Mouse (Mus musculus) left cerebral cortex, postnatal 10 days (tissue): ENCODE results near the gene Cacna2d4. TPM values are rescaled to one million over a fixed set of nuclear protein-coding genes. Genes with fewer than 3 reads are reported as not detected.

Experiments
- DNase-seq, 2 experiments: peaks; one replicate each; pipeline ENCODE4 v3.0.0; 2021 to 2022; ENCODE audit warnings: low spot score in 2 of 2, mixed read lengths in 1 of 2; ENCODE audit errors: extremely low spot score in 1 of 2
- intact Hi-C: fragments of 180-260 bp; cut with DNase I; formaldehyde crosslinking; loops from one replicate; pipeline ENCODE4 v1.15.1; 2025
- total RNA-seq, 2 experiments: library from RNA; stranded (reverse); gene quantifications; 2 replicates each; pipeline ENCODE4 v1.2.3; 2021

The Cacna2d4 gene
- total RNA-seq, 2 experiments from 2014 or later, result 1.6 to 2.7 TPM

DNA sequence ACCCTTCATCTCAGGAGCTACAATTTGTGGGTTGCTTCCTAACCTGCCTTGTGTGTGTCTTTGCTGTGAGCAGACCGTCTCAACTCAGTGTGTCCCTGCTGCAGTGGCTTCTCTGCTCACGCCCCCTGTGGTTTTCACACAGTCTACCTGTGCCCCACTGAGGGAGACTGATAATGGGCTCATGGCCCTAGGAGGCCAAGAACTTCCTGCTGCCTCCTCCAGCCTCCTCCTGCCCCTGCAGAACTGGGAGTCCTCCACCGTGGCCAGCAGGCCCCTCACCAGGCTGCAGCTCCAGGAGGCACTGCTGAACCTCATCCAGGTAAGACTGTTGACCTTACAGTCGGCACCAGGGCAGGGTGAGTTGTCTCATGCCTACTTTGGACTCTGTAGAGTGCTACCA is 18.7 kb upstream of the Cacna2d4 start:
- intact Hi-C loops, result no loop called here
- no peak for DNase-seq

DNA sequence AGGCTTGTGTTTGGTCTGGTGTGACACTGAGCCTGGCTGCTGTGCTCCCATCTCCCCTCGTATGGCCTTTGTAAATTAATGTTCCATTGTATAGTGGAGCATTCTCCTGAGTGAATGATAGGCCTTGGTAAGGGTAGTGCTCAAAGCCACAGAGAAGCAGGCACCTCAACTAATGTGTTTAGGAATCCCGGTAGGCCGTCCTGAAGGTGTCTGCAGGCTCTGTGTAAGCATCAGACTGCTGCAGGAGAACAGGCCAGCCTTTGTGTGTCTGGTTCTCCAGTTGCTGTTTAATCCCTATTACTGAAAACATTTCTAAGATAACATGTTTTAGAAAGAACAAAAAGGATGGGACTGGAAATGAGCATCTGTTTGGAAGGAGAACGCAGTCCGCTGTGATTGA is 17.7 kb upstream of the Cacna2d4 start:
- intact Hi-C loops, result no loop called here
- DNase-seq, result no peak

DNA sequence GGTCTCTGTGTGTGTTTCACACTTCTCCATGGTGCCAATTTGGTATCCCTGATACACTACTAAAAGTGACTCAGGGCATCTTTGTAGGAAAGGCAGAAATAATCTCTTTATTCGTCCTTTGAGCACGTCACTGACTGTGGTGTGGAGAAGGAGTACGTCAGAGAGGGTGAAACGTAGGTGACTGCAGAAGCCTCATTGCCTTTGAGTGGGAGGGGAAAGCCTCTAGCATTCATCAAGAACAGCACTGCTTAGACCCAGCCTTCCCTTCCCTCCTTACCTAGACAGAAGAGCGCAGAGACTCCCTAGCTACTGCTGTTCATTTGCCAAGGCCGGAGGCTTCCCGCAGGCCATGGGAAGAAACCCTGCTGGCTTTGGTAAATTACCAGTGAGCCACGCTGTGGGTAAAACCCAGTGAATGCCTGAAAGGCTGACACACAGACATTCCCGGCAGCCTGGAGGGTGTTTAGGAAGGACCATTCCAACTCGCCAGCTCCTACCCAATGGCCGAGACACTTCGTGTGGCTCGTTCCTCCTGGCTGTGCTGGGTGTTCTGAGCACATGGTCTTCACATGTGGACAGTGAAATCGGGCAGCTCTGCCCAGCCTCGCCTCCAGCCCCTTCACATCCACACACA is 17.0 kb upstream of the Cacna2d4 start:
- intact Hi-C loops, result no loop called here
- no peak for DNase-seq

DNA sequence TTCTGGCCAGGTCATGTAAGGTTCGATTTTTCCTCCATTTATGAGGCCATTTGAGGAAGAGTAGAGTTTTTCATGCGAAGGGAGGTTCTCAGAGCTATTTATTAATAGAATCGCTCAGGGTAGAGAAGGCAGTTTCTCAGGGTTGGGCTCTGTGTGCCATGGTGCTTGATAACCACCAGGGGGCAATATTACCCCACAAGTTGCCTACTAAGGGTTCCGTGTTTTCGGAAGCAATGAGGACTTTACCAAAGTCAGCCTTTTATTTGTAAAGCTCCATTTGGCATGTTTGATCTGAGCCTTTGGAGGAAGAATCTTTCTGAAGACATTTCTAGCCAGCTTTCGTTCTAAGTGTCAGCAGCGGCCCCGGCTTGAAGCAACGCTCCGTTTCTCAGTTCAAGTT is 16.0 kb upstream of the Cacna2d4 start:
- intact Hi-C loops, result loop anchor here (1.0 to 5.0 kb wide), 2 partner anchors 127 to 222 kb away; no protein-coding TSS in a partner anchor

DNA sequence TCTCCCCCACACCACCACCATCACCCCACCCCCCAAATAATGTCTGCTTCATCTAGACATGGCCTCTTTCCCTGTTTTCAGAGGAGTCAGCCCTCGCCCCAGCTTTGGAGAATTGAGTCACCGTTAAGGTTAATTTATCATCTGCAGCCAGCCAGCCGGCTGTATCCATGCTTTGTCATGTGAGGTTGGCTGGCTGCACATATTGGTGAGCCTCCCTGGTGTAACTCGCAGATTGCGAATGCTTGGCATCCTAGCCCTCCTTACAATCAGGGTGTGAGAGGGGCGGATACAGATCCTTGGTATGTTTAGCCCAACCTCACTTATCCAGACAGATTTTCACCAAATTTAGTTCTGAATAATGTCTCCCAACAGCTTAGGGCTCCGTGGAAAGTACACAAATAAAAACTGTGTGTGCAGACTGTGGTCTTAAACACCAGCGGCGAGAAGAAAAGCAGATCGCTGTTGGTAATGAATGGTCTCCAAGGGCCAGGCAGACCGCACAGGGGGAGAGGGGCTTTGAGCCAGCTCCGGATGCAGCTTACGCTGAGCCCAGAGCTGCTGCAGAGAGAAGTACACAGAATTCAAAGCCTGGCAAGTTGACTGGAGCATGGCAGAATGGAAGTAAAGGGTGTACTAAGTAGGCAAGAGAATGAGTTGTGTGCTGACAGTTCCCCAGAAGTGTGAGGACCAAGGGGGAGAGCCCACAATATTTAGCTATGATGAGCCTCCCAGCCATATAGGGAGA is 11.7 kb upstream of the Cacna2d4 start:
- DNase-seq, result peak in 1 of 2 experiments; percentile 45
- intact Hi-C loops, result loop anchor here (5.0 kb wide), 1 partner anchor 218 kb away; no protein-coding TSS in a partner anchor

More for the DNA sequence above, 16.0 kb upstream of the Cacna2d4 start:
- DNase-seq, result peak in 1 of 2 experiments; percentile 66

DNA sequence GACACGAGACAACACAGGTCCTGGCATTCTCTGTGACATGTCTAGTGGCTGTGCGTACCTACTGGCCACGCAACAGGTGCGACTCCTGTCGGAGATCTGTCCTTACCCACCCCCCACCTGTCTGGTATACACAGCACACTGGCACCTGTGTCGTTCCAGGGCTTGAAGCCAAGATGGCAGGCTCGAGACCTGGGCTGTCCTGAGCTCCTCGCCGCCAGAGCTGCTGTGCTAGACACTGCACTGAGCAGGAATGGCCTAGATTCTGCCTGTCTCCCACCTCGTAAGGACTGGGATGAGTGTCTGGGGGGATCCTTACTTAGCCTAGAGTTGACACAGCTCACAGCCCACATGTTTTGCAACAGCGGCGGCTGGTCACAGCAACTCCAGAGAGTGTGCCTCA is 11.1 kb upstream of the Cacna2d4 start:
- intact Hi-C loops, result no loop called here
- no peak for DNase-seq

DNA sequence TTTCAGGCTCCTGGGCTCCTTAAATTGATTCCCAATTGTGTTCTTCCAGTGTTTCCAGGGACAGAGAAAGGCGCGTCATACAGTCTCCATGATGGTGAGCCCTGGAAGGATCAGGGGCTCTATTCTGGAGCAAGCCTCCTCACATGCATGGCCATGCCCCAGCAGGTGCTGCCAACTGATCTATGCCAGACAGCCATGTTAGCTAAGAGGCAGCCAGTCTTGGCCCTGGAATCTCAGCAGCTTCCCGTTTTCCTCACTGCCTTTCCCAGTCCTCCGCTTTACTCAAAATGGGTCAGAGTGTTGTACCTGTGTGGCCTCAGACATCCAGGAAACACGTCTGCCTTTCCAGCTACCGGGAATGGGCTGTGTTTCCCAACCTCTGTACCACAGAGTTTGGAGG is 10.6 kb upstream of the Cacna2d4 start:
- intact Hi-C loops, result no loop called here
- DNase-seq, result no peak

DNA sequence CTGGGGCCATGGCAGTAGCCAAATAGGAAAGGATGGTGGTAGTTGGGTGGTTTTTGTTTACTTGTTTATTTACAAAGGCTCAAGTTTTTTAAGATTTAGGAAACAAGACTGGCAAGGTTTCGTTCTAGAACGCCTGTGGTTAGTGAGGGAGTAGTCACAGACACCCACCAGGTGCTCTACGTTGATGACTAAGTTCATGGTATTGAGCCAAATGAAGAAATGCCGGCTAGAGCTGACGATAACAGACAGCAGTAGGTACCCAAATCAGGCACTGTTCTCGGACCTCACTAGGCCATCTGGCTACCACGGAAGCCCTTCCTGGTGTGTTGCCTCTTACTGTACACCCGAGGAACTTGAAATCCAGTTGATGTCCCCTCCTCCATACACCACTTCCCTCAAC is 9.3 kb upstream of the Cacna2d4 start:
- no peak for DNase-seq
- intact Hi-C loops, result no loop called here

DNA sequence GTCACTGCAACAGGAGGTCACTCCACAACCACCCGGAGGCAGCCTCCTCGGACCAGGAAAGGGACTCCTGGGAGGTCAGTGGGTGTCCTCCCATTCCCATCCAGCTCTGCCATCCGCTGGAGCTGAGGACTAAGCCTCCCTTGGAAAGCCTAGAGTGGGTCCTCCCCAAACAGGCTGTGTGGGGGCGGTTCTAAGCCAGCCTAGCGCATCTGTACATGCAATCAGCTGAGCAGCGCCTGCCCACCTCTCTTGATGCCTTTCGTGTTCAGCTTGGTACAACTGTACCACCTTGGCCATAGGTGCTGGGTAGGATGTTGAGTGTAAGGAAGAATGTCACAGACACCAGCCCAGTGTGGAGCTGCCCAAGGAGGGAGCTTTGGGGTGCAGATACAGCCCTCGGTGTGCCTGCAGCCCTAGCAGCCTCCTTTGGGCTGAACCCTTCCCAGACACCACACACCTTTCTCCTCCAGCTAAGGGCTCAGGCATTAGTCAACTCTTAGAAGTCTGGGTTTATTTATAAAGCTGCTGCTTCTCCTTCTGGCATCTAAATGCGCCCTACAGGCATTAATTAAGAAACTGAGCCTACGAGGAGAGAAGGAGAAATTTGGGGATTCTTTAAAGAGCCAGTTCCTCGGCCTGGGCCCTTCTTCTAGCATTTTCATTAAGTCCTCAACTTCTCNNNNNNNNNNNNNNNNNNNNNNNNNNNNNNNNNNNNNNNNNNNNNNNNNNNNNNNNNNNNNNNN is 7.3 kb upstream of the Cacna2d4 start:
- no peak for DNase-seq
- intact Hi-C loops, result no loop called here

DNA sequence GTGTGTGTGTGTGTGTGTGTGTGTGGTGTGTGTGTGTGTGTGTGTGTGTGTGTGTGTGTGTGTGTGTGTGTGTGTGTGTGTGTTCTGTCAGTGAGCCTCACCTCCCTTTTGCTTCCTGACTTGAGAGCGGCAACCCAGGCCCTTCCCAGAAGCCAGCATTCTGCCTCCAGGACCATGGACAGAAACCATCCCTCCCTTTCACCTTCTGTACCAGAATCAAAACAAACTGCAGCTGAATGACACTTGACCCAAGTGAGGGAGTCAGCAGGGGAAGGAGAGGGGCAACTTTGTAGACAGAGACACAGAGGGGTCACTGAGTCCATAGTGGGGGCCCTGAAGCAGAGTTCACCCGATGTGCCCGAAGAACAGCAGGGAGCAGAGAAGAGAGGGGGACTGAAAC is 3.3 kb upstream of the Cacna2d4 start:
- intact Hi-C loops, result no loop called here
- no peak for DNase-seq

DNA sequence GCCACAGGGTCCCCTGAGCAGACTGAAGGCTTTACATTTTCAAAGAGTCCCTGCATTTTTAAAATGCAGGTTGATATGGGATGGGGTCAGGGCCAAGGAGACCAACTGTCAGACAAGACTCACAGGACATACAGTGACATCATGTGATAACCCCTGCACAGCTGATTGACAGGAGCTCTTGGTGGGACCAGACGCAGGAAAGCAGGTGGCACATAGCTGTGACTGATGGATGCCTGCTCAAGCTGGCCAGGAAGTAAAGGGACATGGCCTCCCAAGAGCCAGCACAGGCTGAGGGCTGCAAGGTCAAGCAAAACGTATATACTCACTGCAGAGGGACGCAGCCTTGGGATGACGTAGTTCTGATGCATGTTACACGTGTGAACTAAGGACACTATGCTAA is 885 bp upstream of the Cacna2d4 start:
- DNase-seq, result no peak
- intact Hi-C loops, result no loop called here

DNA sequence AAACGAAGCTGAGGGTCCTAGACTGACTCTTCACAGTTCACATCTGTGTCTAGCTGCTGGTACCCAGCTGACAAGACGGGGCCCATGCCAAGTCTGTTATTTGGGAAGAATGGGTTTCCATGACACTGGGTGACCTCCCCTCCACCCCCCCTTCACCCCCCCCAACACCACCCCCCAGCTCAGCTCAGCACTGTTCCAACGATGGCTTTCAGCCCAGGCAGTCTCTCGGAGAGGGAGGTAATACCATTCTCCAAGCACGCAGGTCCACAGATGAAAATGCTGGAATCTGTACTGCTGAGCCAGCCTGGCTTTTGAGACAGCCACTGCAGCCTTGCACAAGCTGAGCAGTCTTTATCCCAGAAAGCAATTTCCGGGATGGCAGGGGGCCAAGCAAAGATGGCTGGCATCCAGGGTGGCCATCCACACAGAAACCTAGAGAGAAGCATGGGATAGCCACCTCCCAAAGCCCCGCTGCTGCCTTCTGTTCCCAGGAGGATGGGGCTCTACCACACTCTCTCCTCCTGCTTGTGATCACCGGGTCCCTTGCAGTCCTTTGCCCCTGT is 1.2 kb downstream of the Cacna2d4 start:
- intact Hi-C loops, result no loop called here
- DNase-seq, result peak; percentile 82 to 85

DNA sequence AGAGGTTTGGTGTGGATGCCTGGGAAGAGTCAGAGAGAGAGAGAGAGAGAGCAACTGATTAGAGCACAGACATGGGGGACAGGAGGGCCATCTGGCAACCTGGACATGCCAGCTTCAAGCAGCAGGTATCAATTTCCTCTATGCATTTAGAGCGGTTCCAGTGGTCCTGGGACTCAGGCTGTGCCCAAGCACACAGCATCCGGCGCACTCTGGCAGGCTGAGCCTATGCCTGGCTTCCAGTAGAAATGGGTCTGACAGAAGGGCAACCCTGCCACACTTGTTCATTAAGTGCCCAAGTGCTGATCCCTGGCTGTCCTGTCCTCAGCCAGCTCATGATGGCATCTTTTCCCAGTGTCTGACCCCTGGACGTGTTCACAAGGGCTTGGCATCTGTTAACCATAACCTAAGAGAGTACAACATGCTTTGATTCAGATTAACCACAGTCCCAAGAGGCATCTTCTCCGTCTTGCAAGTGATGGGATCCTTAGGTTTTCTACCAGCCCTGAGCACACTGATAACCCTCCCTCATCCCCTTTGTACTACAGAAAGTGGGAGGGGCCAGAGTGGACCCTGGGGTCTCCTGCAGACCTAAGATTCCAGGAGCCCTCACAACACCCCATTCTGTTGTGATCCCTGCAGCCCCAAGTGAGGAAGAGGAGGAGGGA is 3.1 kb downstream of the Cacna2d4 start:
- DNase-seq, result no peak
- intact Hi-C loops, result no loop called here

DNA sequence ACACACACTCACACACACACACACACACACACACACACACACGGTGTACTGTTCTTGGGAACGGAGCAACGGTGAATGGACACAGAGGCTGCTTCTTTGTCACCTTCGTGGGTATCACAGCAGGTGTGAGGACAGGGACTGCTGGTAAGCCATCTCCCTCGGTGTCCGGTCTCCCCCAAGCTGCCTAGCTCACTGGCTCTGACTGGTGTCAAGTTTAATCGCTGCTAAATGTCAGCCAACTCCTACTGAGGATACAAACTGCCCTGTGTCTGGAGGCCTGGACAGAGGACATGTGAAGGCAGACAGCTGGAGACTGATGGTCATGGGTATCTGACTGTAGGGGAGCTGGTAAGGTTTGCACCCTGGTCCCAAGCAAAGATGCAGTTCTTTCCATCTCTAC is 3.9 kb downstream of the Cacna2d4 start:
- no peak for DNase-seq
- intact Hi-C loops, result no loop called here

DNA sequence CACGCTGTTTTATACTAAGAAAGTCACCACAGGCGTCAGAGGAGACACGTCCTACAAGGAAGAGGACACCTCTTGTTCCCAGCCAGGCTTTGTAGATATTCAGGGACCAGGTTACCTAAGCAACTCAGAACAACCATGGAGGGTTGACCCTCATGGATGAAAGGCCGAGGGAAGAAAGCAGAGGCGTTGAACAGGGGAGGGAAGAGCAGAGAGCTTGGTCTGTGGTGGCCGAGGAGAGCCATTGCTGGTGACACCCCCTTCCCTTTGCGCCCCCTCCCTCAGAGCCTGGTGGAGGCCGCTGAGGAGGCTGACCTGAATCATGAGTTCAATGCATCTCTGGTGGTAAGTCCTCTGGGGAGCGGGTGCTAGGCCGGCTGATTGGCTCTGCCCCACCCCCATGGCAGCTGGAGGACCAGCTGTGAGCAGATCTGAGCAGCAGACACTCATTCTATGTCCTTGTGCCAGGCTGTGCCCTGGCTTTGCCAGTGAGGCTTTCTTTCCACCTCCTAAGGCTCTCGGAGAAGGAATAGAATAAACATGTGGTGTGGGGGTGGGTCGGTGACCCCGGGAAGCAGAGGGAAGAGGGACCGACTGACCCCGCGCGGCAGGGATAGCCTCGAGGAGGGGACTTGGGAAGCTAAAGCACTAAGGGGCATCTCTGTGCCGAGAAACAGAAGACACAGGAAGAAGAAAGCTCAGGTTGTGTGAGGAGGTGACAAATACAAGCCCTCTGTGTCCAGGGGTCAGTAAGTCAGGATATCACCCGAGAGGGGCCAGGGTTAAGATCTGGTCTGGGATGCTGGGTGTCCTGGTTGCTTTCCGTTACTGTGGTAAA is 4.8 kb downstream of the Cacna2d4 start:
- no peak for DNase-seq
- intact Hi-C loops, result no loop called here

DNA sequence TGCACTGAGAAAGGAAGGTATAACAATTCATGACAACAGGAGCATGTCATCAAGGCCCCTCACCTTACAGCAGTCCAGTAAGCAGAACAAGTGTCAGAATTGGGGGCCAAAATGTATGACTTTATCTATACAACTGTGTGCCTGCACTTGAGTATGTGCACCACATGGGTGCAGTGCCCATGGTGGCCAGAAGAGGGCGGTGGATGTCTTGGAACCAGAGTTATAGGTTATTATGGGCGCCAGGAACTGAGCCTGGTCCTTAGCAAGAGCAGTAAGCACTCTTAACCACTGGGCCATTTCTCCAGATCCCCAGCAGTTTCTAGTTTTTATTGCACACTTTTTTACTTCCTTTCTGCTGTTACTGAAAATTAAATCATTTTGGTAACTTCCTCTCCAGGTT is 9.8 kb downstream of the Cacna2d4 start:
- intact Hi-C loops, result no loop called here
- DNase-seq, result no peak

DNA sequence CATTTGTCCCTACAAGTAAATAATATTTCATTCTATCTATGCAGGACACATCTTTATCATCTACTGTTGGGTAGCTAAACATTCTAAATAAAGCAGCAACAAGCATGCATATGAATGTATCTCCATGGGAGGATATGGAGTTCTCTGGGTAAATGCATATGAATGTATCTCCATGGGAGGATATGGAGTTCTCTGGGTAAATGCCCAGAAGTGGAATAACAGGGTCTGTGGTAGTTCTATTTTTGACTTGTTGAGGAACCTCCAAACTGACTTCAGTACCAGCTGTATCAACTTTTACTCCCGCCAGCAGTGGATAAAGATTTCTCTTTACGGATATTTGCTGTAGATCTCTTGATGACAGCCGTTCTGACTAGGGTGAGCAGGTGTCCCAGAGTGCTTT is 12.3 kb downstream of the Cacna2d4 start:
- intact Hi-C loops, result no loop called here
- no peak for DNase-seq

DNA sequence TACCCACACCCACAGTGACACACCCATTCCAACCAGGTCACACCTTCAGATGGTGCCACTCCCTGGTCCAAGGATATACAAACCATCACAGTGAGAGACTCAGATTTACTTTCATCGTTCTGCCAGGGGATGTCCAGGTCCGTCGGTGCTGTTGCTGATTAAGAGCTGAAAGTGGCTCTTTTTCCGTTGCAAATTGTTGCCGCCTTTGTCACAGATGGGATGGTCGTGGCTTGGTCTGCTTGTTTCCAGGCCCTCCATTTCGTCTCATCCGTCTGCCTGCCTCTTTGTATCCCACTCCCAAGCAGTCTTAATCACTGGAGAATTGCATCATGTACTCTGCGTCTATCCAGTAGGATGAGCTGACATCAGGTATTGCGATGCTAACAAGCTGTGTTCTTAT is 13.4 kb downstream of the Cacna2d4 start:
- no peak for DNase-seq
- intact Hi-C loops, result no loop called here
